Mouse (Mus musculus): Measurements from ENCODE around the gene Plekhg5.

Plekhg5 gene

GRCm38 (mm10) chr4:152151966-152152544, 79.8 kb downstream of the Plekhg5 start, which contains the start of gene Espn:
Espn (minus strand) TSS chr4:152152371.
- peak in 1 of 2 experiments; percentile 35 for DNase-seq

GRCm38 (mm10) chr4:152153771-152154177, 81.5 kb downstream of the Plekhg5 start:
- DNase-seq = peak; percentile 80 to 84

GRCm38 (mm10) chr4:152155019-152155418, 82.7 kb downstream of the Plekhg5 start:
- DNase-seq = no peak

GRCm38 (mm10) chr4:152157779-152158584, 85.7 kb downstream of the Plekhg5 start:
- DNase-seq = no peak

GRCm38 (mm10) chr4:152158585-152159284, 86.4 kb downstream of the Plekhg5 start, which contains the start of gene Hes2:
Hes2 (plus strand) TSS chr4:152158867.
- DNase-seq = no peak

GRCm38 (mm10) chr4:152159285-152159678, 87.0 kb downstream of the Plekhg5 start:
- no peak for DNase-seq

- no peak for DNase-seq
These were observed 88.5 kb downstream of the Plekhg5 start for GRCm38 (mm10) chr4:152160748-152161147.

- DNase-seq = no peak
These were observed 89.3 kb downstream of the Plekhg5 start for GRCm38 (mm10) chr4:152161601-152162000.

GRCm38 (mm10) chr4:152162748-152163147, 90.5 kb downstream of the Plekhg5 start:
- DNase-seq = no peak
